Mouse (Mus musculus) intestine, embryonic 16.5 days (tissue): ENCODE results near the gene Soat2. TPM values are rescaled to one million over a fixed set of nuclear protein-coding genes. Genes with fewer than 3 reads are reported as not detected.
A peak's percentile ranks its signal among the peaks of the same experiment; 100 is the strongest.

Experiments
- ATAC-seq: fragments of 200-750 bp; cut with Nextera tagmentation; 2 replicates; pipeline ENCODE4 v1.8.0; 2017; ENCODE audit warnings: moderate TSS enrichment, moderate library complexity
- H3K27ac ChIP-seq: fragments of 300-500 bp; sonication (generic); 2 replicates; pipeline ENCODE4 v1.5.1; 2014; ENCODE audit warnings: mild to moderate bottlenecking, low read length
- H3K27me3 ChIP-seq: fragments of 300-500 bp; sonication (generic); replicated peaks from 2 replicates; pipeline ENCODE4 v1.6.1; 2014; ENCODE audit warnings: low read length, control low read depth, mixed read lengths; ENCODE audit not compliant: control insufficient read depth, insufficient read depth
- H3K36me3 ChIP-seq: fragments of 300-500 bp; sonication (generic); 2 replicates; pipeline ENCODE4 v1.6.1; 2014; ENCODE audit warnings: low read length, control low read depth; ENCODE audit not compliant: control insufficient read depth, insufficient read depth
- H3K4me1 ChIP-seq: fragments of 300-500 bp; sonication (generic); 2 replicates; pipeline ENCODE4 v1.6.1; 2014; ENCODE audit warnings: low read length, control low read depth, mixed read lengths; ENCODE audit not compliant: control insufficient read depth, insufficient read depth
- H3K4me2 ChIP-seq: fragments of 300-500 bp; sonication (generic); 2 replicates; pipeline ENCODE4 v1.6.1; 2014; ENCODE audit warnings: low read depth, low read length, control low read depth
- H3K4me3 ChIP-seq: fragments of 300-500 bp; sonication (generic); 2 replicates; pipeline ENCODE4 v1.5.1; 2014; ENCODE audit warnings: mild to moderate bottlenecking, low read length
- H3K9ac ChIP-seq: fragments of 300-500 bp; sonication (generic); 2 replicates; pipeline ENCODE4 v1.6.1; 2014; ENCODE audit warnings: low read depth, low read length
- H3K9me3 ChIP-seq: fragments of 300-500 bp; sonication (generic); 2 replicates; pipeline ENCODE4 v1.6.1; 2016; ENCODE audit warnings: low read length, control low read depth; ENCODE audit not compliant: control insufficient read depth
- WGBS: fragments of 180-500 bp; shearing (Covaris S2); extraction: QIAGEN DNeasy Blood & Tissue Kit; methylation state at CpG from one replicate; pipeline ENCODE4 v1.1.7; 2014; 5-methylcytosine and 5-hydroxymethylcytosine counted together
- polyA plus RNA-seq: library from polyadenylated mRNA; unstranded; fragments of >200 nt; fragmentation: Nextera tagmentation; extraction: Ambion mirVana; gene quantifications from 2 replicates; pipeline ENCODE4 v1.2.1, GENCODE M21; 2015

Soat2 gene
- 25.0 and 31.2 TPM in 2 replicates for polyA plus RNA-seq

DNA sequence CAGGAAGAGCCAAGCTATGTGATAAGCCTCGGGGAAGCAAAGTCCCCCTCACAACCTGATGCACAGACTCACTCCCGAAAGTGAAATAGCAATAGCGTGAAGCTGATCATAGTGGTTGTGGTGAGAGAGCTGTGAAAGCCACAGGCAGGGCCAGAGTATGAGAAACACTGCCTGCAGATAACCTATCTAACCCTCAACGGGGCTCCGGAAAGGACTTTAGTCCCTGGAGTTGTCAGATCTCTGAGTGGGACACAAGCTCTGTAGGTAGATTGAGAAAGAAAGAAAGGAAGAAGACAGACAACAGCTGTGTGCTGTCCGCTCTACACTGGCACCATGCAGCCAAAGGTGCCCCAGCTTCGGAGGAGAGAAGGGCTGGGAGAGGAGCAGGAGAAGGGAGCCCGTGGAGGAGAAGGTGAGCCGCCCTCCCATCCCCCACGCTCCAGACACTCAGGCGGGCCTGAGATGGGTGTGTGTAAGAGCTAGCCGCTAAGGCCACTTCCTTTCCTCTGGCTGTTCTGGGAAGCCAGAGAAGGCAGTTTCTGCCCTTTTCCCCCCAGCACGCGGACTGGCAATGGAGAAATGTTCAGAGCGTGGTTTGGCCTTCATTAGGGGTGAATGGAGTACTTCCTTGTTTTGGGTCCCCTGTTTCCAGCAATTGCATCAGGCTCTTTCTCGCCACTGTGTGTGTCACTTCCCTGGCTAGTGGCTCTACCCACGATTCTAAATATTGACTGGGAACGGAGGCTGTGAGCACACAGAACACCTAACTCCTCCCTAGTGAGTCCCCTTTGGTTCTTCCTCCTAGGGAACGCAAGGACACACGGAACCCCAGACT lies at the start of gene Soat2:
TSS of gene Soat2 (plus strand) at position 226 of the 835 bp plus-strand sequence.
- Histone ChIP-seq H3K4me1 (peaks cover 20% of the 10 kb centered on the region), H3K27me3 (no peaks in the 10 kb centered on the region; the same call in 1 of the 2 replicates), H3K9ac (peak within 1 kb of the TSS; percentile 68), H3K27ac (peak within 1 kb of the TSS; percentile 95), H3K36me3 (no peaks in the 10 kb centered on the region), H3K9me3 (no peaks in the 10 kb centered on the region), H3K4me3 (peak within 1 kb of the TSS; percentile 45), H3K4me2 (peak within 1 kb of the TSS; percentile 47)
- WGBS = 30% methylated on average over 20 of the region's 20 CpGs
- peak; percentile 85 for ATAC-seq

DNA sequence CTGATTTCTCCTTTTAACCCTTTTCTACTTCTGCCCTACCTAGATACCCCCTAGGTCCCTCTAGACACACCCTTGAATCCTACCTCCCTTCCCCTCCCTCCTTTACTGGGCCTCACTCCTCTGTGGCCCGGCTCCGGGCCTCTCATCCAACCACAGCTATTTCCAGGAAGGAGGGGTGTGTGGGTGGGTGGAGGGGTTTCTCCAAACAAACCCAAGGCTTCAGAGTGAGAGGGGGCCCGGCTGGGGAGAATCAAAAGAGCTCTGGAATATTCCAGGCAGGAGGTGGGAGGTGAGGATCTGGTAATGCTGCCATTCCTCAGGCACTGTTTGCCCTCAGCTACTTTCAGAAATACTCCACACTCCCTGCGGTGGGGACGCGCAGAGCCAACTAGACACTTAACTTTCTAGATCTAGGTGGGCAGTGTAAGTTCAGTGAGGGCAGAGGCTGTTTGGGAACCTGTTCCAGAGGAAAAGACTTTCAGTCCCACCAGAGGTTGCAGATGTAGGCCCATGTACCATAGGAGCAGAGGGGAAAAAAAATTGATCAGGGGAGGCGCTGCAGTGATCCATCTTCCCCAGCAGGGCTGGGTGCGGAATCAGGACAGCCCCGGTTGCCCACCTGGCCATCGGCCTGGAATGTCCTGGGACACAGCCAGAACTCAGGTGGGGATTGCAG lies 49.2 kb upstream of the Soat2 start:
- Histone ChIP-seq H3K4me3 (peak overlapping the region; percentile 69), H3K4me2 (peak overlapping the region; percentile 96), H3K9ac (peak overlapping the region; percentile 83), H3K4me1 (peaks cover 70% of the 10 kb centered on the region), H3K36me3 (peaks cover 7% of the 10 kb centered on the region; the same call in 1 of the 2 replicates), H3K27ac (peak overlapping the region; percentile 96), H3K9me3 (no peaks in the 10 kb centered on the region), H3K27me3 (no peaks in the 10 kb centered on the region; the same call in 1 of the 2 replicates)
- ATAC-seq = peak; percentile 46
- 16% methylated on average over 10 of the region's 10 CpGs for WGBS

DNA sequence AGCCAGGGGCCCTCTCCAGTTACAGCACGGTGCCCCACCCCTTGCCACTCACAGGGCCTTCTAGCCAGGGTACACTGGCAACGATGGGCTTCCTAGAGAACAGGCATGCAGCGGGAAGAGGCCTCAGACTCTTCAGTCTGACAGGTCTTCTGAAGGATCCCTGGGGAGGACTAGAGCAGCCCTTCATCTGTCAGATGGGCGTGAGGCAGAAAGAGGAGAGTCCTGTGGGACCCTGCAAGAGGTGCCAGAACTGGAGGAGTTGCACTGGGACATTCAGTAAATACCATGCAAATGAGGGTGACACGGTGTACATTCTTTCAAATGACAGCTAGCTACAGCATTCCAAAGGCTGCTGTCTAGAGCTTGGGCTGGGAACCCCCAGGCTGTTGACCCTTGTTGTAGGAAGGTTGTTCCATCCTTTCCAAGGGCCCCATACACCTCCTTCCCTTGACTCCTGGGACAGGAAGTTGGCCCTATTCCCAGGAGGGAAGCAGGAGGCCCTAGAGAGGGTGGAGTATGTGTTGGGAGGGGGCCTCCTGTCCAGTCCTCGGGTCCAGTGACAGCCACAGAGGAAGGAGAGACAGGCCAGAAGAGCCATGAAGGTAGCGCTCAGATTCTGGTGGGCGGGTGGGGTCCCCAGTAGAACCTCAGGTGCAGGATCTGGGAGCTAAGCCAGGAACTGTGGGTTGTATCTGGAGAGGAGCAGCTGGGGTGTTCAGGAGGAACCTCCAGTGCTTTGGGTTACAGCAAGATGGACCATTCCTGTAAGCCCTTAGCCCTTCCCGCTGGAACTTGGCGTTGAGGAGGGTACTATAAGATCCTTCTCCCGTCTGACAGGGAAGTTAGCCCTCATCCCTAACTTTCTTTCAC lies 48.4 kb upstream of the Soat2 start:
- H3K27ac ChIP-seq = peak overlapping the region; percentile 96
- H3K27me3 ChIP-seq = no peaks in the 10 kb centered on the region; the same call in 1 of the 2 replicates
- peak overlapping the region; percentile 69 for H3K4me3 ChIP-seq
- peak overlapping the region; percentile 96 for H3K4me2 ChIP-seq
- H3K4me1 ChIP-seq = peaks cover 77% of the 10 kb centered on the region
- H3K9me3 ChIP-seq = no peaks in the 10 kb centered on the region
- peak overlapping the region; percentile 83 for H3K9ac ChIP-seq
- WGBS = 25% methylated on average over 11 of the region's 11 CpGs
- peaks cover 7% of the 10 kb centered on the region; the same call in 1 of the 2 replicates for H3K36me3 ChIP-seq
- peak; percentile 10 for ATAC-seq

DNA sequence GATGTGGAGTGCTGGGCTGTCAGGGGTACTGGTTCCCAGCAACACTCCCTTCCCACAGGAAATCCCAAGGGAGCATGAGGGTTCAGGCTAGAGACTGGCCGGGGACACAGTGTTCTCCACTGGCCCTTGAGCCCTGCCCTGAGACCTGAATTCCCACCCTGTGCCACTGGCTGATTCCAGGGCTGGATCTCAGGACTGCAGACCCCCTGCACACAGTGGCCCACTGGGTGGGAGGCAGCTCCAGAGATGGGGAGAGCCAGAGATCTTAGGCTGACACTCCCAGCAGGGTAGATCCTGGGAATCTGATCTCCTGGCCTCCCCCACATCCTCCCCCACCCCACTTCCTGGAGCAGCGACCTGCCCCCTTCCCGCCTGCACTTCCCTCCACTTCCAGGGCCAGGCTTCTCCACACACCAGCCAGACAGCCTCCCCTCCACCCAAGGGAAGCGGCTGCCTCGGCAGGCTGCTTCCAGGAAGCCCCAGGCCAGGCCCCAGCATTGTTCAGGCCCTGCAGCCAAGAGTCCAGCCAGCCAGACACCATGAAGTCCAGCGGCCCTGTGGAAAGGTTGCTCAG lies 47.7 kb upstream of the Soat2 start:
- ATAC-seq = 0 out of 2 replicates have a peak, but pooled peaks have one; percentile 2
- Histone ChIP-seq H3K4me2 (peak overlapping the region; percentile 96), H3K9ac (peak overlapping the region; percentile 80), H3K27me3 (no peaks in the 10 kb centered on the region; the same call in 1 of the 2 replicates), H3K4me3 (peak overlapping the region; percentile 69), H3K9me3 (no peaks in the 10 kb centered on the region), H3K4me1 (peaks cover 77% of the 10 kb centered on the region), H3K36me3 (0 out of 2 replicates have a peak, but pooled peaks cover 4% of the 10 kb centered on the region), H3K27ac (peak overlapping the region; percentile 96)
- WGBS = 14% methylated on average over 6 of the region's 6 CpGs

DNA sequence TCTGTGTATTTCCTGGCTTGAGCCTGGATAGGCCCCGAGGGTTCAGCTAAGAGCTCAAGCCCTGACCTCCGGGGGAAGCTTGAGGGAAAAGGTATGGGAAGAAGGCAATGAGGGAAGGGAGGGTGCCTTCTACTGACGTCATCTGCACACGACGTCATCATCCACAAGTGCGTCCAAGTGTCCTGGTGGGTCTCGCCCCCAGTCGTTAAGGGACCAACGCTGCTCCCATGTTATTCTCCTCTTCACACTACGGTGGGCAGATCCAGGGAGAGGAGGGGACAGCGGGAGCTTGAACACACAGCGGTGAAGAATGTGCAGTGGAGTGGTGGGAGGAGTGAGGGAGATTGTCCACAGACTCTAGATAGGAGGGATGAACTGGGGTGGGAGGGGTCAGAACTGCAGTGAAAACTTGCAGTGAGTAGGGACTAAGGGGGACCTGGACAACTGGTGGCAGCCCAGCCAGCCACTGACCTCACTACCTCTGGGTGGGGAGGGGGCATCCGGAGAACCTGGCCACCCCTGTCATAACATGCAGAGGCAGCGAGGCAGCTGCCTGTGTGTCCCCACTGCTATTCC lies 46.9 kb upstream of the Soat2 start:
- H3K4me3 ChIP-seq = peak overlapping the region; percentile 69
- peak overlapping the region; percentile 96 for H3K27ac ChIP-seq
- H3K4me1 ChIP-seq = peaks cover 73% of the 10 kb centered on the region
- H3K9me3 ChIP-seq = no peaks in the 10 kb centered on the region
- H3K9ac ChIP-seq = peak overlapping the region; percentile 80
- ATAC-seq = no peak
- WGBS = 14% methylated on average over 14 of the region's 14 CpGs
- peak overlapping the region; percentile 96 for H3K4me2 ChIP-seq
- H3K27me3 ChIP-seq = no peaks in the 10 kb centered on the region; the same call in 1 of the 2 replicates
- H3K36me3 ChIP-seq = 0 out of 2 replicates have a peak, but pooled peaks cover 9% of the 10 kb centered on the region

GRCm38 (mm10) chr15:102103947-102104555 lies 46.3 kb upstream of the Soat2 start:
- Histone ChIP-seq H3K27me3 (no peaks in the 10 kb centered on the region; the same call in 1 of the 2 replicates), H3K9ac (peak overlapping the region; percentile 80), H3K4me3 (peak overlapping the region; percentile 69), H3K27ac (peak overlapping the region; percentile 96), H3K36me3 (0 out of 2 replicates have a peak, but pooled peaks cover 12% of the 10 kb centered on the region), H3K9me3 (no peaks in the 10 kb centered on the region), H3K4me2 (peak overlapping the region; percentile 96), H3K4me1 (peaks cover 72% of the 10 kb centered on the region)
- ATAC-seq = no peak
- 32% methylated on average over 12 of the region's 12 CpGs for WGBS

DNA sequence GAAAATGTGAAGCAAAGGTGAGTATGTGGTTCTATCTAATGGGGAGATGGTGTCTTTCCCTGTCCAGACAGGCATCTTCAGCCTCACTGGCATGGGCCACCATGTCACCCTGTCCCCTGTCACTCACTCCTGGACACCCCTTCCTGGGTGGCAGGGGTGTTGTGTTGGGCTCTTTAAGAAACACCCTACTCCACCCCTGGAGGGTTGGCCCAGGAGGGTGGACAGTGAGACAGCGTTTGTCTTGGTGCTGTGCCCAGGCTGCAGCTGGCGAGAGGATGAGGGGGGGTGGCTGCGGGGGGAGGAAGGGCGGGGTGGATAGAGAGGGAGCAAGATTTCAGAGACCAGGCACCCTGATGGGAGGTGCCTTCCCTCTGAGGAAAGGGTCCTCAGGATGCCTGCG lies 45.0 kb upstream of the Soat2 start:
- H3K9me3 ChIP-seq = no peaks in the 10 kb centered on the region
- 0 out of 2 replicates have a peak overlapping the region, but pooled peaks have one; percentile 14 for H3K9ac ChIP-seq
- 45% methylated on average over 5 of the region's 5 CpGs for WGBS
- H3K4me1 ChIP-seq = peaks cover 67% of the 10 kb centered on the region
- H3K36me3 ChIP-seq = peaks cover 19% of the 10 kb centered on the region; the same call in 1 of the 2 replicates
- no peaks in the 10 kb centered on the region; the same call in 1 of the 2 replicates for H3K27me3 ChIP-seq
- ATAC-seq = no peak
- 0 out of 2 replicates have a peak overlapping the region, but pooled peaks have one; percentile 20 for H3K4me2 ChIP-seq
- H3K4me3 ChIP-seq = no peak overlapping the region
- no peak overlapping the region for H3K27ac ChIP-seq
